Mouse (Mus musculus): Measurements from ENCODE around the gene Hjurp.
A peak's percentile ranks its signal among the peaks of the same experiment; 100 is the strongest.
"Not testable (repeated sequence)": the region's sequence is repeated elsewhere in the genome, so short reads cannot be mapped to it uniquely, and the experiment has no call there.

Gene Hjurp

DNA sequence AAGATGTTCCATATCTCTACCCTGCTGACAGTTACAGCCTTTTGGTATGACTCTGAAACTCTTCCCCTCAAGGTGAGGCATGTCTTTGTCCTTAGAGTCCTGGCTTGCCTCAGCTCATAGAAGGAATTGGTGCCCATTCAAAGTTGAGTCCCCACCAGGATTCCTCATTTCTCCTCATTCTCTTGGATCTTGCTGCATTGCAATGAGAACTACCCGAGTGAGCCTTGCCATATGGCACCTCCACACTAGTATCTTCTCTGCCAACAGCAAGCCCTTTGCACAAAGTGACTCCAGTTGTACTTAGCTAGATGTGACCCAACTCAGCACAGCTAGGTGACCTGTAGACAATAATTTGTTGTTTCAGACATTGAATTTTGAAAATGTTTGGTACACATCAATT is 53.8 kb downstream of the Hjurp start:
- DNase-seq (ENCODE audit: low spot score), result no peak

DNA sequence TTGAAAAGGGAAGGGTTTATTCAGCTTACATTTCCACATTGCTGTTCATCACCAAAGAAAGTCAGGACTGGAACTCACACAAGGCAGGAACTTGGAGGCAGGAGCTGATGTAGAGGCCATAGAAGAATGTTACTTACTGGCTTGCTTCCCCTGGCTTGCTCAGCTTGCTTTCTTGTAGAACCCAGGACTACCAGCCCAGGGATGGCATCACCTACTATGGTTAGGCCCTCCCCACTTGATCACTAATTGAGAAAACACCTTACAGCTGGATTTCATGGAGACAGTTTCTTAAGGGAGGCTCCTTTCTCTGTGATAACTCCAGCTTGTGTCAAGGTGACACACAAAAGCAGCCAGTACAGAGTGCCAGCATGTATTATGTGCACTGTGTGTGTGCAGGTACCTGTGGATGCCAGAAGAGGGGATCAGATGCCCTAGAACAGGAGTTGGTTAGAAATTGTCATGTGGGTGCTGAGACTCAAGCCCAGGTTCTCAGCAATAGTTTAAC is 54.4 kb downstream of the Hjurp start:
- DNase-seq (ENCODE audit: low spot score), result not testable (repeated sequence)

DNA sequence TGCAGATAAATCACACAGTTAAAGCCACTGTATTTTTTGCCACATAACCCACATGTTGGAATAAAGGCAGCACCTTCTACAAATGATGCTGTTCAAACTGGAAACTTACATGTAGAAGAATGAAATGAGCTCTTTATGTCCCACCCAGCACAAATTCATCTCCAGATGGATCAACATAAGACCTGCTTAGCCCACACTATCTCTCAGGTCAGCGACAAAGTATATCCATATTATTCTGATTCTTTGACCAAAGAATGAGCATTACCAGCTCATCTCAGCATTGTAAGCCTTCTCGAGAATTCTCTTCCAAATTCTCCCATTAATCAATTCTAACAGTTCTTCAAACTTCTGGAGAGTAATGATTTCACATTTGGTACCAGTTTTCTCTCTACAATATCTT is 55.2 kb downstream of the Hjurp start:
- peak; percentile 15 for DNase-seq (ENCODE audit: low spot score)

DNA sequence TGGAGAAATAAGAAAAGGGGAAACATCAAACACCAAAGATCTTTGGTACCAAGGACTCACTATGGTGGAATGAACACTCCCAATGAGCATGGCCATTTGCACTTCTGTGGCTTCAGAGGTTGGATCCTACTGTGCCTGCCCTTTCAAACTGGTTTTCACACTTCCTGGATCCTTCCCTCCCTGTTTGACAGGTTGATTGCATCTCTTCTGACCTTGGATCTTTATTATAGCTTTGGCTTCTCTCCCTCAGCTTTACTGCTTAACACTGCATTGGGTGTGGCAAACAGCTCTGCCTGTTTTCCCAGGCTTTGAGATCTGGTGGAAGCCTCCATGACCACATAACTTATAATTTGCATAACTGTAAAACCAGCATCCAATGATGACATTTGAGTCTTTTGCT is 57.1 kb downstream of the Hjurp start:
- peak; percentile 24 for DNase-seq (ENCODE audit: low spot score)

GRCm38 (mm10) chr1:88219054-88219453 is 58.4 kb downstream of the Hjurp start:
- DNase-seq (ENCODE audit: low spot score), result peak; percentile 10

DNA sequence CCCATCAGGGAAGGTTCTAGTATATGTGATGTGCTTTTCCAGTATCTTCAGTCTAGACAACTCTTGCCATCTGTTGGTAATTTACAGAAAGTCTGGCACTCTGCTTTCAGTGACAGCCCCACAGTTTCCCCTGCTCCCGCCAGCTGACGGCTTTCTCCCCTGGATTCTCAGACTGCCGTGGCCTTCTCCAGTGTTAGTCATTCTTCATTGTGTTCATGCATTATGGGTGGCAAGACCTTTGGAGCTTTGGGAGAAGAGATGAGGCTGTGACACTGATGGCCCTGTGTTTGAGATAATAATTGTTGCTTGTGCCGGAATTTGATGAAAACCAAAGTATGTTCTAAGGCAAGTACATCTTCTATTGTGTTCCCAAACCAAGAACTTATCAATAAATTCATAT is 58.8 kb downstream of the Hjurp start:
- DNase-seq (ENCODE audit: low spot score), result peak; percentile 22

- DNase-seq (ENCODE audit: low spot score), result peak; percentile 20
Observed at GRCm38 (mm10) chr1:88218051-88218450, 59.4 kb downstream of the Hjurp start.

GRCm38 (mm10) chr1:88217576-88217975 is 59.9 kb downstream of the Hjurp start:
- DNase-seq (ENCODE audit: low spot score), result peak; percentile 21

DNA sequence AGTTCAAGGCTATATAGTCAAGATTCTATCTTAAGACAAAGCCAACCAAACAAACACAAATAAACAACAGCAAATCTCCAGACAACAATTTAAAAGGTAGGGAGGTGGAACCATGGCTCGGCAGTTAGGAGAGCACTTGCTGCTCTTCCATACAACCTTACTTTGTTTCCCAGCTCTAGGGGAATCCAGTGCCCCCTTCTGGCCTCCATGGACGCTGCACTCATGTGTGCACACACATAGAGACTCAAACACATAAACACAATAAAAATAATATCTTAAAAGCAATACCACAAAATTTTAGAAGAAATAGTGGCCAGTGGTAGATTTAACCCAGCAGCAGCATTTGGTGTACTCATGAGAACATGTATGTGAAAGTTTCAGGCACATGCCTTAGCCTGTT is 60.3 kb downstream of the Hjurp start:
- peak; percentile 19 for DNase-seq (ENCODE audit: low spot score)

- peak; percentile 17 for DNase-seq (ENCODE audit: low spot score)
Observed at GRCm38 (mm10) chr1:88216551-88216950, 60.9 kb downstream of the Hjurp start.

- DNase-seq (ENCODE audit: low spot score), result peak; percentile 26
Observed at GRCm38 (mm10) chr1:88215466-88216380, 61.7 kb downstream of the Hjurp start.

DNA sequence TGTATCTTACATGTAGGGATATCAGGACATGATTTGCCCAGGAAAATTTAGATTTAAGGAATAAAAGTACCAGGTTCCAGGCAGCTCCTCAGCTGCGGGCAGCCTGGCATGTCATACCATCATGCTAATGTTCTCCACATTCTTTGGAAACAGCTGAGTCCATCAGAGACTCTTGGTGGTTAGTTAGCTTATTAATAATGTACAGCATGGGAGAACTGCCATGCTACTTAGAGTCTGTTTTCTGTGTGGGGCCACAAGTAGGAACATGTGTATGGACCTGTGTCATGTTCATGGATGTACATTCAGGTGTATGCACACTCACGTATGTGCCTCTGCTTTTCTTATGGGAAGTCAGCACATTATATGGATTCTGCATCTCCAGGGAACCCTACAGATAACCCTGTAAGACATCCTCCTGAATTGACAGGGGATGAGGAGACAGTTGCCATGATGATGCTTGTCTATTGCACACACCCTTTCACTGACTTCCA is 62.9 kb downstream of the Hjurp start:
- peak; percentile 18 for DNase-seq (ENCODE audit: low spot score)

DNA sequence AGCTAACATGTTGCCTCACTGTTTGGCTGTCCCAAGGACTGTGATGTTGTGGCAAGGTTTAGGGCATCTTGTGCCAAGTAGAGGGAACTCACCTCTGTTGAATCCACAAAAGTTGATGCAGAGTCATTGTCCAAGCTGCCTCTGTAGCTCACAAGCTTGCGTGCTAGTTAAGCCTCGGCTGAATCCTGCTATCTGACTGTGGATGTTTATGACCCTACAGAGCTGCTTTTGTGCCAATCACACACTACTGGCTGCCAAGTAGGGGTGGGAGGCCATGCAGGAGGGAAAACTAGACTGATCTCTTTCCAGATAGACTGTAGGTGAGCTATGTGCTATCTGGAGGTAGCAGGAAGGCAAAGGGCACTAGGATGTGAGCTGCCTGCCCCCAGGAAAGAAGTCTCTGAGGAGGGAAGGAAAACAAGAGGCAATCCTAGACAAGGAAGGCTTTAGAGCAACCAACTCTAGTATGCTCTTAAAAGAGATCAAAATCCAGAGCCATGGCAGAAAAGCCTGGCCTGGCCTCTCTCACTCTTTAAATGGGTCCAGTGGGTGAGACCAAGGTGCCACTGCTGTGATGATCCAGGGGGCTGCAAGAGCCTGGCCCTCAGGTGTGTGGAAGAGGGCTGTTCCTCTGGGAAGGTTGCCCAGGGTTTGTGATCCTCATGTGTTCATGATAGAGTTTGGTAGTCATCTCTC is 63.5 kb downstream of the Hjurp start:
- DNase-seq (ENCODE audit: low spot score), result peak; percentile 38

DNA sequence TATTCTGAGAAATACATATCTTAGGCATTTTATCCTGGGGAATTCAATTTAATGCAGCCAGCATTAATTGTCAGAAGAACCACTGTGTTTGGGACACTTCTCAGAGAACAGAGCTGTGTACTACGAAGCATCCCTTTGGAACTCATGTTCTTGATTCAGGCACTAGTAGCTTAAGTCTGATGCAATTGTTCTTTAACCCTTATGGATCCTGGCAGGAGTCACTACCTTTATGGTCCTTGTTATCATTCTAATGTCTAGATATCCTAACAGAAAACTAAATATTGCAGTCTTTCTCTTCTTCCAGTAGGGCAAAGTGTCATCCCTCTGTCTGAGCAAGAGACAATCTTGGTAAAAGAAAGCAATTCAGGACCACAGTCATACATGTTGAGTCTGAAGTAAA is 64.4 kb downstream of the Hjurp start:
- no peak for DNase-seq (ENCODE audit: low spot score)
